Mouse (Mus musculus): ENCODE data around the gene Timp1. TPM values are rescaled to one million over a fixed set of nuclear protein-coding genes. Genes with fewer than 3 reads are reported as not detected.

The Timp1 gene
- polyA plus RNA-seq, 2 experiments, result 1.7 to 2.8 TPM

DNA sequence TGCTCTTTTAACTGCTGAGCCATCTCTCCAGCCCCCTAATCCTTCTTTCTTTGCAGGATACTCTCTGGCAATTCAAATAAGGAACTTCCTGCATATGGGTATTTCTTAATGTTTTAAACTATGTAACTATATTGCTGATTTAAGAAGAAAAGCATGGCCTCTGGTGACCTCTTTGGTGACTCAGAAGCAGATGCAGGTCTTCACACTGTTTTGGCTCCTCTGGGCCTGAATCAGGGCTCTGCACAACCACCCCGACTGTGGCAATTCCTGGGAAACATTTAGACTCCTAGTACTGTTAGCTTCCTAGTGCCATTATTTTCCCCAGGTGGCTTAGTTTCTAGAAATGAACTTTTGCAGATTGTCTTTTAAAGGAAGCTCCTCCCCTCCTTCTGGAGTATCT, 53.5 kb downstream of the Timp1 start:
- Histone ChIP-seq H3K4me3 (ENCODE audit: insufficient read depth in 1 of 2, low read depth in 2 of 2, low read length in 2 of 2) (no peak overlapping the region), H3K4me1 (replicated peaks; ENCODE audit: control insufficient read depth in 2 of 2, insufficient read depth in 2 of 2, low read length in 1 of 2) (no peaks in the 10 kb centered on the region), H3K27ac (no peak overlapping the region), H3K9me3 (ENCODE audit: control insufficient read depth, low read length) (no peaks in the 10 kb centered on the region), H3K4me2 (ENCODE audit: low read depth) (no peak overlapping the region), H3K36me3 (replicated peaks; ENCODE audit: control insufficient read depth, insufficient read depth, low read depth) (no peaks in the 10 kb centered on the region), H3K27me3 (ENCODE audit: control insufficient read depth, insufficient read depth, low read length) (peaks cover 28% of the 10 kb centered on the region), H3K9ac (replicated peaks) (no peak overlapping the region)
- DNase-seq (ENCODE audit: low read depth in 3 of 3, low spot score in 3 of 3) (no peak), ATAC-seq (ENCODE audit: insufficient read depth) (no peak)
- TF ChIP-seq EP300 (IDR thresholded peaks at IDR 0.05; ENCODE audit: low read depth), result no peak
- TF ChIP-seq CTCF (IDR thresholded peaks at IDR 0.05; ENCODE audit: low read depth), result no peak
- 46% methylated on average over 1 of the region's 1 CpGs for WGBS (ENCODE audit: insufficient replicate concordance)

Small RNA genes within 50 kb of the gene (microRNA-seq; reads per million reads assigned to microRNA genes)
- gene Gm24824 (not detected), gene Mir5617 (not detected)

Other genes starting within 250 kb of the Timp1 start
- 93.8 and 94.4 TPM in 2 replicates for gene Uba1, start 211.8 kb upstream of the Timp1 start, polyA plus RNA-seq (2012; rRNA removed)
- 70.7 and 73.6 TPM in 2 replicates for gene Uba1, start 211.8 kb upstream of the Timp1 start, polyA plus RNA-seq (2014; fragmentation: Nextera tagmentation; extraction: Ambion mirVana)
- 45.5 and 47.9 TPM in 2 replicates for gene Cdk16, start 182.2 kb upstream of the Timp1 start, polyA plus RNA-seq (2012; rRNA removed)
- 18.1 and 22.2 TPM in 2 replicates for gene Cdk16, start 182.2 kb upstream of the Timp1 start, polyA plus RNA-seq (2014; fragmentation: Nextera tagmentation; extraction: Ambion mirVana)
- 5.9 and 6.3 TPM in 2 replicates for gene Usp11, start 166.3 kb upstream of the Timp1 start, polyA plus RNA-seq (2012; rRNA removed)
- gene Usp11, start 166.3 kb upstream of the Timp1 start, polyA plus RNA-seq (2014; fragmentation: Nextera tagmentation; extraction: Ambion mirVana), result 4.8 and 5.6 TPM in 2 replicates
- 38.3 and 43.3 TPM in 2 replicates for gene Araf, start 72.4 kb upstream of the Timp1 start, polyA plus RNA-seq (2012; rRNA removed)
- 33.3 and 35.1 TPM in 2 replicates for gene Araf, start 72.4 kb upstream of the Timp1 start, polyA plus RNA-seq (2014; fragmentation: Nextera tagmentation; extraction: Ambion mirVana)
- gene Syn1, start 50.8 kb downstream of the Timp1 start, polyA plus RNA-seq (2012; rRNA removed), result 0.02 and 0.08 TPM in 2 replicates
- gene Syn1, start 50.8 kb downstream of the Timp1 start, polyA plus RNA-seq (2014; fragmentation: Nextera tagmentation; extraction: Ambion mirVana), result 0.05 and 0.06 TPM in 2 replicates
- gene Cfp, start 61.4 kb downstream of the Timp1 start, polyA plus RNA-seq (2012; rRNA removed), result 16.9 and 19.9 TPM in 2 replicates
- 20.6 and 22.7 TPM in 2 replicates for gene Cfp, start 61.4 kb downstream of the Timp1 start, polyA plus RNA-seq (2014; fragmentation: Nextera tagmentation; extraction: Ambion mirVana)
- 1.9 and 2.3 TPM in 2 replicates for gene Elk1, start 80.4 kb downstream of the Timp1 start, polyA plus RNA-seq (2012; rRNA removed)
- 0.87 and 1.0 TPM in 2 replicates for gene Elk1, start 80.4 kb downstream of the Timp1 start, polyA plus RNA-seq (2014; fragmentation: Nextera tagmentation; extraction: Ambion mirVana)
- 12.3 and 13.9 TPM in 2 replicates for gene Uxt, start 91.9 kb downstream of the Timp1 start, polyA plus RNA-seq (2012; rRNA removed)
- 46.6 and 46.7 TPM in 2 replicates for gene Uxt, start 91.9 kb downstream of the Timp1 start, polyA plus RNA-seq (2014; fragmentation: Nextera tagmentation; extraction: Ambion mirVana)
- gene Zfp182, start 192.2 kb downstream of the Timp1 start, polyA plus RNA-seq (2012; rRNA removed), result 0.79 and 1.6 TPM in 2 replicates
- gene Zfp182, start 192.2 kb downstream of the Timp1 start, polyA plus RNA-seq (2014; fragmentation: Nextera tagmentation; extraction: Ambion mirVana), result 1.8 and 2.0 TPM in 2 replicates
- gene Spaca5, start 198.2 kb downstream of the Timp1 start, polyA plus RNA-seq (2012; rRNA removed), result not detected in 2 replicates
- gene Spaca5, start 198.2 kb downstream of the Timp1 start, polyA plus RNA-seq (2014; fragmentation: Nextera tagmentation; extraction: Ambion mirVana), result not detected in 2 replicates
- gene Zfp300, start 219.4 kb downstream of the Timp1 start, polyA plus RNA-seq (2012; rRNA removed), result 0.01 and 0.02 TPM in 2 replicates
- 0.05 and 0.14 TPM in 2 replicates for gene Zfp300, start 219.4 kb downstream of the Timp1 start, polyA plus RNA-seq (2014; fragmentation: Nextera tagmentation; extraction: Ambion mirVana)
- gene Ssxa1, start 245.7 kb downstream of the Timp1 start, polyA plus RNA-seq (2012; rRNA removed), result not detected in 2 replicates
- not detected in 2 replicates for gene Ssxa1, start 245.7 kb downstream of the Timp1 start, polyA plus RNA-seq (2014; fragmentation: Nextera tagmentation; extraction: Ambion mirVana)

Measured in liver, embryonic 14.5 days (tissue).